Mouse (Mus musculus): ENCODE results near the gene Cacng4. TPM values are rescaled to one million over a fixed set of nuclear protein-coding genes. Genes with fewer than 3 reads are reported as not detected.

Cacng4 gene
- polyA plus RNA-seq, 1 experiment, result 0.14 TPM

- Histone ChIP-seq H3K4me3 (no peak overlapping the region), H3ac (ENCODE audit: control insufficient read depth, insufficient read length) (no peak overlapping the region), H3K27me3 (ENCODE audit: control insufficient read depth, insufficient read depth, insufficient read length) (peaks cover 38% of the 10 kb centered on the region), H3K79me2 (ENCODE audit: control insufficient read depth, insufficient read depth) (no peaks in the 10 kb centered on the region), H3K36me3 (ENCODE audit: control insufficient read depth, insufficient read depth) (no peaks in the 10 kb centered on the region), H3K4me2 (ENCODE audit: low read depth) (no peak overlapping the region)
- TF ChIP-seq TCF3 (IDR thresholded peaks at IDR 0.05; ENCODE audit: insufficient read length, low read depth), result no peak
These were observed 2.2 kb downstream of the Cacng4 start for GRCm38 (mm10) chr11:107792136-107792535.

GRCm38 (mm10) chr11:107785761-107786160 lies 8.6 kb downstream of the Cacng4 start:
- Histone ChIP-seq H3K27me3 (ENCODE audit: control insufficient read depth, insufficient read depth, insufficient read length) (no peaks in the 10 kb centered on the region), H3ac (ENCODE audit: control insufficient read depth, insufficient read length) (no peak overlapping the region), H3K4me2 (ENCODE audit: low read depth) (no peak overlapping the region), H3K4me3 (no peak overlapping the region), H3K36me3 (ENCODE audit: control insufficient read depth, insufficient read depth) (no peaks in the 10 kb centered on the region), H3K79me2 (ENCODE audit: control insufficient read depth, insufficient read depth) (no peaks in the 10 kb centered on the region)
- TF ChIP-seq CEBPB (IDR thresholded peaks at IDR 0.05; ENCODE audit: insufficient read depth, poor library complexity, severe bottlenecking), result no peak
- TF ChIP-seq MYOD1 (IDR thresholded peaks at IDR 0.05; ENCODE audit: control insufficient read depth in 1 of 3, insufficient read length in 2 of 3, low read depth in 2 of 3), result no peak
- no peak for TF ChIP-seq TCF3 (IDR thresholded peaks at IDR 0.05; ENCODE audit: insufficient read length, low read depth)
- TF ChIP-seq TCF12 (IDR thresholded peaks at IDR 0.05; ENCODE audit: insufficient read depth, poor library complexity, severe bottlenecking), result no peak
- no peak for TF ChIP-seq MAX (IDR thresholded peaks at IDR 0.05; ENCODE audit: low read depth)

GRCm38 (mm10) chr11:107785288-107785687 lies 9.1 kb downstream of the Cacng4 start:
- Histone ChIP-seq H3K36me3 (ENCODE audit: control insufficient read depth, insufficient read depth) (no peaks in the 10 kb centered on the region), H3ac (ENCODE audit: control insufficient read depth, insufficient read length) (no peak overlapping the region), H3K79me2 (ENCODE audit: control insufficient read depth, insufficient read depth) (no peaks in the 10 kb centered on the region), H3K4me2 (ENCODE audit: low read depth) (no peak overlapping the region), H3K4me3 (no peak overlapping the region), H3K27me3 (ENCODE audit: control insufficient read depth, insufficient read depth, insufficient read length) (no peaks in the 10 kb centered on the region)
- no peak for TF ChIP-seq TCF12 (IDR thresholded peaks at IDR 0.05; ENCODE audit: insufficient read depth, poor library complexity, severe bottlenecking)
- TF ChIP-seq MAX (IDR thresholded peaks at IDR 0.05; ENCODE audit: low read depth), result no peak

- Histone ChIP-seq H3K27me3 (ENCODE audit: control insufficient read depth, insufficient read depth, insufficient read length) (no peaks in the 10 kb centered on the region), H3K4me2 (ENCODE audit: low read depth) (no peak overlapping the region), H3K36me3 (ENCODE audit: control insufficient read depth, insufficient read depth) (no peaks in the 10 kb centered on the region), H3K4me3 (no peak overlapping the region), H3ac (ENCODE audit: control insufficient read depth, insufficient read length) (no peak overlapping the region), H3K79me2 (ENCODE audit: control insufficient read depth, insufficient read depth) (no peaks in the 10 kb centered on the region)
- TF ChIP-seq MYOD1 (IDR thresholded peaks at IDR 0.05; ENCODE audit: control insufficient read depth in 1 of 3, insufficient read length in 2 of 3, low read depth in 2 of 3) (peak in 1 of 3 experiments; percentile 6), SRF (IDR thresholded peaks at IDR 0.05; ENCODE audit: control insufficient read depth, insufficient read length, low read depth) (no peak)
These were observed 10.2 kb downstream of the Cacng4 start for GRCm38 (mm10) chr11:107783861-107784754.

- Histone ChIP-seq H3ac (ENCODE audit: control insufficient read depth, insufficient read length) (no peak overlapping the region), H3K27me3 (ENCODE audit: control insufficient read depth, insufficient read depth, insufficient read length) (no peaks in the 10 kb centered on the region), H3K4me2 (ENCODE audit: low read depth) (no peak overlapping the region), H3K36me3 (ENCODE audit: control insufficient read depth, insufficient read depth) (no peaks in the 10 kb centered on the region), H3K4me3 (no peak overlapping the region), H3K79me2 (ENCODE audit: control insufficient read depth, insufficient read depth) (no peaks in the 10 kb centered on the region)
- no peak for TF ChIP-seq CEBPB (IDR thresholded peaks at IDR 0.05; ENCODE audit: insufficient read depth, poor library complexity, severe bottlenecking)
- no peak for TF ChIP-seq USF1 (IDR thresholded peaks at IDR 0.05; ENCODE audit: low read depth)
- no peak for TF ChIP-seq TCF12 (IDR thresholded peaks at IDR 0.05; ENCODE audit: insufficient read depth, poor library complexity, severe bottlenecking)
- no peak for TF ChIP-seq POLR2A (IDR thresholded peaks at IDR 0.05; ENCODE audit: insufficient read length, low read depth)
These were observed 11.8 kb downstream of the Cacng4 start for GRCm38 (mm10) chr11:107782591-107782990.

- Histone ChIP-seq H3K27me3 (ENCODE audit: control insufficient read depth, insufficient read depth, insufficient read length) (peaks cover 13% of the 10 kb centered on the region), H3K4me2 (ENCODE audit: low read depth) (no peak overlapping the region), H3ac (ENCODE audit: control insufficient read depth, insufficient read length) (no peak overlapping the region), H3K79me2 (ENCODE audit: control insufficient read depth, insufficient read depth) (no peaks in the 10 kb centered on the region), H3K4me3 (no peak overlapping the region), H3K36me3 (ENCODE audit: control insufficient read depth, insufficient read depth) (no peaks in the 10 kb centered on the region)
- TF ChIP-seq TCF3 (IDR thresholded peaks at IDR 0.05; ENCODE audit: insufficient read length, low read depth) (no peak), MYOD1 (IDR thresholded peaks at IDR 0.05; ENCODE audit: control insufficient read depth in 1 of 3, insufficient read length in 2 of 3, low read depth in 2 of 3) (no peak), SRF (IDR thresholded peaks at IDR 0.05; ENCODE audit: control insufficient read depth, insufficient read length, low read depth) (no peak), POLR2A (IDR thresholded peaks at IDR 0.05; ENCODE audit: insufficient read length, low read depth) (no peak), E2F4 (IDR thresholded peaks at IDR 0.05; ENCODE audit: insufficient read depth) (no peak), TCF12 (IDR thresholded peaks at IDR 0.05; ENCODE audit: insufficient read depth, poor library complexity, severe bottlenecking) (no peak), USF1 (IDR thresholded peaks at IDR 0.05; ENCODE audit: low read depth) (no peak), POLR2AphosphoS2 (IDR thresholded peaks at IDR 0.05; ENCODE audit: insufficient read length, low read depth) (no peak), CEBPB (IDR thresholded peaks at IDR 0.05; ENCODE audit: insufficient read depth, poor library complexity, severe bottlenecking) (no peak), MYOG (IDR thresholded peaks at IDR 0.05; ENCODE audit: control insufficient read depth in 1 of 3, insufficient read depth in 1 of 3, insufficient read length in 2 of 3, low read depth in 2 of 3) (no peak), REST (IDR thresholded peaks at IDR 0.05; ENCODE audit: insufficient read depth, insufficient read length) (no peak), MAX (IDR thresholded peaks at IDR 0.05; ENCODE audit: low read depth) (no peak)
These were observed 15.5 kb downstream of the Cacng4 start for GRCm38 (mm10) chr11:107778859-107779258.

Measured in myocyte (in vitro differentiated cells).